In the genomic region with DNA sequence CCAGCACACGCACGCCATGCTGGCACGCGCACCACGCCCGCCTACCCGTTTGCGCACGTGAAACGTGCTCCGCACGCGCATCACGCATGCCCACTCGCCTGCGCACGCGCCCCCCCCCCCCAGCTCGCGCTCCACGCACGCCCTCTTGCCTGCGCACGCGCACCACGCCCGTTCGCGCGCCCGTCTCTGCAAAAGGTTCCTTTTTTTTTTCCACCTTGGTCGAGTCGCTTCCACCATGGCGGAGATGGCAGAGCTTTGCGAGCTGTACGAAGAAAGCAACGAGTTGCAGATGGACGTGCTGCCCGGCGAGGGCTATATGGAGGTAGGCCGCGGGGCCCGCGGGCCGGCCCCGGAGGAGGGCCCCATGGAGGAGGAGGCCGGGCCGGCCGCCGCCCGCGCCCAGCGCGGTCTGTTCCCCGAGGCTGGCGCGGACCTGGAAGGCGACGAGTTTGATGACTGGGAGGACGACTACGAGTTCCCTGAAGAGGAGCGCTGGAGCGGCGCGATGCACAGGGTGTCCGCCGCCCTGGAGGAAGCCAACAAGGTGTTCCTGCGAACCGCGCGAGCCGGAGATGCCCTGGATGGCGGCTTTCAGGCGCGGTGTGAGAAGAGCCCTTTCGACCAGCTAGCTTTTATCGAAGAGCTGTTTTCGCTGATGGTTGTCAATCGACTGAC, we compare ENCODE assay signal across 7 mouse cellular contexts. TPM values are rescaled to one million over a fixed set of nuclear protein-coding genes. Genes with fewer than 3 reads are reported as not detected.
DNase-seq lines count a peak whose midpoint lies in the region; ATAC-seq lines count a peak whose summit lies in the region.

A gene (plus strand): TSS at position 139 of the 675 bp plus-strand sequence.

- H3K4me1 ChIP-seq in embryonic facial prominence, embryonic 10.5 days: peaks cover 19% of the 10 kb centered on the region
- no peaks in the 10 kb centered on the region for H3K4me1 ChIP-seq in limb, embryonic 11.5 days (ENCODE audit: control insufficient read depth, insufficient read depth, low read length)
- peaks cover 14% of the 10 kb centered on the region for H3K4me1 ChIP-seq in midbrain, embryonic 13.5 days (replicated peaks)

- no peaks in the 10 kb centered on the region for H3K27me3 ChIP-seq in embryonic facial prominence, embryonic 10.5 days (replicated peaks; ENCODE audit: low read depth, poor library complexity, severe bottlenecking)
- no peaks in the 10 kb centered on the region for H3K27me3 ChIP-seq in limb, embryonic 11.5 days (ENCODE audit: control insufficient read depth, insufficient read depth, low read length)
- no peaks in the 10 kb centered on the region for H3K27me3 ChIP-seq in midbrain, embryonic 13.5 days

- no peaks in the 10 kb centered on the region for H3K36me3 ChIP-seq in embryonic facial prominence, embryonic 10.5 days (replicated peaks)
- H3K36me3 ChIP-seq in limb, embryonic 11.5 days (ENCODE audit: control insufficient read depth, insufficient read depth, low read length): no peaks in the 10 kb centered on the region
- no peaks in the 10 kb centered on the region for H3K36me3 ChIP-seq in midbrain, embryonic 13.5 days

- no peaks in the 10 kb centered on the region for H3K9me3 ChIP-seq in embryonic facial prominence, embryonic 10.5 days
- H3K9me3 ChIP-seq in limb, embryonic 11.5 days (ENCODE audit: control insufficient read depth, low read length): no peaks in the 10 kb centered on the region
- no peaks in the 10 kb centered on the region for H3K9me3 ChIP-seq in midbrain, embryonic 13.5 days

- peak within 1 kb of the TSS; percentile 87 for H3K4me3 ChIP-seq in embryonic facial prominence, embryonic 10.5 days
- peak within 1 kb of the TSS; percentile 76 for H3K4me3 ChIP-seq in limb, embryonic 11.5 days (ENCODE audit: low read depth, low read length)
- peak within 1 kb of the TSS; percentile 73 for H3K4me3 ChIP-seq in midbrain, embryonic 13.5 days (replicated peaks)

- peak within 1 kb of the TSS; percentile 96 for H3K9ac ChIP-seq in limb, embryonic 11.5 days (ENCODE audit: low read length)
- peak within 1 kb of the TSS; percentile 86 for H3K9ac ChIP-seq in midbrain, embryonic 13.5 days (replicated peaks)

- H3K4me2 ChIP-seq in limb, embryonic 11.5 days (ENCODE audit: low read depth, severe bottlenecking): peak within 1 kb of the TSS; percentile 66
- H3K4me2 ChIP-seq in midbrain, embryonic 13.5 days (replicated peaks): peak within 1 kb of the TSS; percentile 65

- H3K27ac ChIP-seq in embryonic facial prominence, embryonic 10.5 days (replicated peaks): peak within 1 kb of the TSS; percentile 96
- H3K27ac ChIP-seq in limb, embryonic 11.5 days (replicated peaks; ENCODE audit: low read depth, low read length): peak within 1 kb of the TSS; percentile 79
- peak within 1 kb of the TSS; percentile 90 for H3K27ac ChIP-seq in midbrain, embryonic 13.5 days

- ATAC-seq in granulocyte monocyte progenitor cell, adult 5-6 weeks (replicated peaks; ENCODE audit: poor library complexity, severe bottlenecking): peak; percentile 91
- peak; percentile 87 for ATAC-seq in limb, embryonic 11.5 days (ENCODE audit: insufficient number of reproducible peaks, low FRiP score, low TSS enrichment, low read depth)
- ATAC-seq in midbrain, embryonic 13.5 days: peak; percentile 93

- DNase-seq in adrenal gland, postnatal 14 days: peak; percentile 92
- DNase-seq in embryonic facial prominence, embryonic 10.5 days (ENCODE audit: low spot score): peak; percentile 90
- DNase-seq in kidney, adult 11 months: peak; percentile 55
- DNase-seq in limb, embryonic 11.5 days (ENCODE audit: low spot score): peak; percentile 83
- DNase-seq in spleen, adult 12 weeks (ENCODE audit: low spot score): peak; percentile 62

- WGBS in embryonic facial prominence, embryonic 10.5 days: under 1% methylated on average over 79 of the region's 79 CpGs
- WGBS in limb, embryonic 11.5 days: under 1% methylated on average over 71 of the region's 79 CpGs
- WGBS in midbrain, embryonic 13.5 days: under 1% methylated on average over 61 of the region's 79 CpGs

RNA-seq across cellular contexts. Expression of the gene that starts here (rescaled TPM):
- 111 and 115 TPM in 2 replicates for total RNA-seq in adrenal gland, postnatal 14 days (2021)
- 127 and 136 TPM in 2 replicates for polyA plus RNA-seq in embryonic facial prominence, embryonic 10.5 days (2016; fragmentation: Nextera tagmentation; extraction: Ambion mirVana)
- total RNA-seq in granulocyte monocyte progenitor cell, adult 5-6 weeks (2014; fragmentation: Nextera tagmentation): 68.2 and 71.7 TPM in 2 replicates
- 121 and 142 TPM in 2 replicates for total RNA-seq in granulocyte monocyte progenitor cell, adult 5-6 weeks (2017)
- 224 and 232 TPM in 2 replicates for polyA plus RNA-seq in limb, embryonic 11.5 days (2014; fragmentation: Nextera tagmentation; extraction: Ambion mirVana)
- 359 and 367 TPM in 2 replicates for polyA plus RNA-seq in midbrain, embryonic 13.5 days (2015; fragmentation: Nextera tagmentation; extraction: Ambion mirVana)

Comparison
In these comparisons a context has a peak if more than half of its experiments do, and no peak if none do; other contexts are left out.
1. Peak in every context shown above with its lines: DNase-seq, ATAC-seq, H3K4me3 ChIP-seq and H3K27ac ChIP-seq.